Mouse (Mus musculus) forebrain, embryonic 16.5 days (tissue): ENCODE measurements around the gene Usp20. TPM values are rescaled to one million over a fixed set of nuclear protein-coding genes. Genes with fewer than 3 reads are reported as not detected.

Source experiments
- ATAC-seq: fragments of 200-750 bp; cut with Nextera tagmentation; 2 replicates; pipeline ENCODE4 v1.8.0; 2017; ENCODE audit warnings: mild to moderate bottlenecking, moderate library complexity
- H3K27ac ChIP-seq: fragments of 300-500 bp; sonication (generic); 2 replicates; pipeline ENCODE4 v1.5.1; 2014; ENCODE audit warnings: low read length, control low read depth
- H3K27me3 ChIP-seq: fragments of 300-500 bp; sonication (generic); replicated peaks from 2 replicates; pipeline ENCODE4 v1.6.1; 2014; ENCODE audit warnings: low read length; ENCODE audit not compliant: control insufficient read depth, insufficient read depth
- H3K36me3 ChIP-seq: fragments of 300-500 bp; sonication (generic); 2 replicates; pipeline ENCODE4 v1.6.1; 2014; ENCODE audit not compliant: control insufficient read depth, insufficient read depth
- H3K4me1 ChIP-seq: fragments of 300-500 bp; sonication (generic); replicated peaks from 2 replicates; pipeline ENCODE4 v1.6.1; 2014; ENCODE audit warnings: low read length; ENCODE audit not compliant: control insufficient read depth, insufficient read depth
- H3K4me2 ChIP-seq: fragments of 300-500 bp; sonication (generic); 2 replicates; pipeline ENCODE4 v1.6.1; 2014; ENCODE audit warnings: mild to moderate bottlenecking, low read length, control low read depth
- H3K4me3 ChIP-seq: fragments of 300-500 bp; sonication (generic); replicated peaks from 2 replicates; pipeline ENCODE4 v1.5.1; 2014; ENCODE audit warnings: mild to moderate bottlenecking, low read length, control low read depth
- H3K9ac ChIP-seq: fragments of 300-500 bp; sonication (generic); replicated peaks from 2 replicates; pipeline ENCODE4 v1.6.1; 2014; ENCODE audit warnings: low read depth, low read length, control low read depth
- H3K9me3 ChIP-seq: fragments of 300-500 bp; sonication (generic); 2 replicates; pipeline ENCODE4 v1.6.1; 2016; ENCODE audit warnings: low read length; ENCODE audit not compliant: control insufficient read depth
- WGBS: fragments of 180-500 bp; shearing (Covaris S2); extraction: QIAGEN DNeasy Blood & Tissue Kit; methylation state at CpG from one replicate; pipeline ENCODE4 v1.1.7; 2014; 5-methylcytosine and 5-hydroxymethylcytosine counted together
- polyA plus RNA-seq: library from polyadenylated mRNA; unstranded; fragments of >200 nt; fragmentation: Nextera tagmentation; extraction: Ambion mirVana; gene quantifications from 2 replicates; pipeline ENCODE4 v1.2.1, GENCODE M21; 2015

The Usp20 gene
- polyA plus RNA-seq, 1 experiment from 2014 or later, result 48.8 TPM

- no peak overlapping the region for H3K9ac ChIP-seq
- peak; percentile 47; the same call in 1 of the 2 replicates for ATAC-seq
- 0 out of 2 replicates have a peak, but pooled peaks cover 3% of the 10 kb centered on the region for H3K36me3 ChIP-seq
- H3K9me3 ChIP-seq, result no peaks in the 10 kb centered on the region
- no peak overlapping the region for H3K27ac ChIP-seq
- no peaks in the 10 kb centered on the region for H3K4me1 ChIP-seq
- WGBS, result 27% methylated on average over 5 of the region's 5 CpGs
- no peaks in the 10 kb centered on the region for H3K27me3 ChIP-seq
- H3K4me3 ChIP-seq, result no peak overlapping the region
- H3K4me2 ChIP-seq, result no peak overlapping the region
These were observed 42.7 kb downstream of the Usp20 start for GRCm38 (mm10) chr2:31024618-31025370.

GRCm38 (mm10) chr2:31025458-31025857, 43.4 kb downstream of the Usp20 start:
- no peak overlapping the region for H3K27ac ChIP-seq
- H3K4me1 ChIP-seq, result no peaks in the 10 kb centered on the region
- 0 out of 2 replicates have a peak, but pooled peaks cover 3% of the 10 kb centered on the region for H3K36me3 ChIP-seq
- H3K9me3 ChIP-seq, result no peaks in the 10 kb centered on the region
- H3K4me2 ChIP-seq, result no peak overlapping the region
- no peak overlapping the region for H3K9ac ChIP-seq
- no peak for ATAC-seq
- no peaks in the 10 kb centered on the region for H3K27me3 ChIP-seq
- WGBS, result 88% methylated on average over 3 of the region's 3 CpGs
- no peak overlapping the region for H3K4me3 ChIP-seq

- ATAC-seq, result no peak
- Histone ChIP-seq H3K9me3 (no peaks in the 10 kb centered on the region), H3K9ac (no peak overlapping the region), H3K27ac (no peak overlapping the region), H3K4me3 (no peak overlapping the region), H3K4me1 (no peaks in the 10 kb centered on the region), H3K4me2 (no peak overlapping the region), H3K36me3 (0 out of 2 replicates have a peak, but pooled peaks cover 2% of the 10 kb centered on the region), H3K27me3 (no peaks in the 10 kb centered on the region)
- WGBS, result 75% methylated on average over 8 of the region's 8 CpGs
These were observed 44.6 kb downstream of the Usp20 start for GRCm38 (mm10) chr2:31026642-31027041.

- ATAC-seq, result peak; percentile 28; the same call in 1 of the 2 replicates
- H3K36me3 ChIP-seq, result peaks cover 6% of the 10 kb centered on the region; the same call in 1 of the 2 replicates
- no peaks in the 10 kb centered on the region for H3K4me1 ChIP-seq
- no peaks in the 10 kb centered on the region for H3K27me3 ChIP-seq
- no peak overlapping the region for H3K4me2 ChIP-seq
- H3K4me3 ChIP-seq, result no peak overlapping the region
- WGBS, result 77% methylated on average over 7 of the region's 7 CpGs
- no peaks in the 10 kb centered on the region for H3K9me3 ChIP-seq
- no peak overlapping the region for H3K9ac ChIP-seq
- no peak overlapping the region for H3K27ac ChIP-seq
These were observed 49.9 kb downstream of the Usp20 start for GRCm38 (mm10) chr2:31031972-31032371.

GRCm38 (mm10) chr2:31036811-31037210, 54.7 kb downstream of the Usp20 start:
- no peak overlapping the region for H3K4me3 ChIP-seq
- ATAC-seq, result no peak
- 96% methylated on average over 6 of the region's 6 CpGs for WGBS
- no peak overlapping the region for H3K9ac ChIP-seq
- H3K4me2 ChIP-seq, result no peak overlapping the region
- H3K27me3 ChIP-seq, result no peaks in the 10 kb centered on the region
- no peak overlapping the region for H3K27ac ChIP-seq
- peaks cover 11% of the 10 kb centered on the region for H3K36me3 ChIP-seq
- H3K9me3 ChIP-seq, result no peaks in the 10 kb centered on the region
- H3K4me1 ChIP-seq, result no peaks in the 10 kb centered on the region

- Histone ChIP-seq H3K36me3 (peaks cover 8% of the 10 kb centered on the region), H3K27ac (no peak overlapping the region), H3K9me3 (no peaks in the 10 kb centered on the region), H3K9ac (no peak overlapping the region), H3K4me1 (no peaks in the 10 kb centered on the region), H3K27me3 (no peaks in the 10 kb centered on the region), H3K4me3 (no peak overlapping the region), H3K4me2 (no peak overlapping the region)
- 98% methylated on average over 3 of the region's 3 CpGs for WGBS
- ATAC-seq, result no peak
These were observed 58.0 kb downstream of the Usp20 start for GRCm38 (mm10) chr2:31040043-31040442.

GRCm38 (mm10) chr2:31040487-31040886, 58.4 kb downstream of the Usp20 start:
- H3K4me2 ChIP-seq, result no peak overlapping the region
- no peaks in the 10 kb centered on the region for H3K9me3 ChIP-seq
- no peak overlapping the region for H3K27ac ChIP-seq
- no peak for ATAC-seq
- no peaks in the 10 kb centered on the region for H3K4me1 ChIP-seq
- H3K9ac ChIP-seq, result no peak overlapping the region
- H3K36me3 ChIP-seq, result peaks cover 7% of the 10 kb centered on the region
- H3K4me3 ChIP-seq, result no peak overlapping the region
- whole genome bisulfite sequencing, result 89% methylated on average over 3 of the region's 3 CpGs
- no peaks in the 10 kb centered on the region for H3K27me3 ChIP-seq

GRCm38 (mm10) chr2:31041386-31041785, 59.3 kb downstream of the Usp20 start:
- Histone ChIP-seq H3K4me2 (no peak overlapping the region), H3K27me3 (no peaks in the 10 kb centered on the region), H3K36me3 (peaks cover 4% of the 10 kb centered on the region), H3K9ac (no peak overlapping the region), H3K27ac (no peak overlapping the region), H3K4me3 (no peak overlapping the region), H3K4me1 (no peaks in the 10 kb centered on the region), H3K9me3 (no peaks in the 10 kb centered on the region)
- WGBS, result 92% methylated on average over 6 of the region's 6 CpGs
- ATAC-seq, result no peak

- H3K36me3 ChIP-seq, result peaks cover 4% of the 10 kb centered on the region
- no peak for ATAC-seq
- H3K4me3 ChIP-seq, result no peak overlapping the region
- no peak overlapping the region for H3K9ac ChIP-seq
- no peaks in the 10 kb centered on the region for H3K27me3 ChIP-seq
- H3K27ac ChIP-seq, result no peak overlapping the region
- no peak overlapping the region for H3K4me2 ChIP-seq
- WGBS, result 90% methylated on average over 6 of the region's 6 CpGs
- no peaks in the 10 kb centered on the region for H3K9me3 ChIP-seq
- H3K4me1 ChIP-seq, result no peaks in the 10 kb centered on the region
These were observed 60.8 kb downstream of the Usp20 start for GRCm38 (mm10) chr2:31042881-31043280.
